Mouse (Mus musculus): Measurements from ENCODE around the gene Marcks. TPM values are rescaled to one million over a fixed set of nuclear protein-coding genes. Genes with fewer than 3 reads are reported as not detected.
"Not testable (repeated sequence)": the region's sequence is repeated elsewhere in the genome, so short reads cannot be mapped to it uniquely, and the experiment has no call there.

Marcks gene
- total RNA-seq, 2 experiments from 2014 or later = 117 to 142 TPM

- intact Hi-C loops (cut with DNase I); DNase-seq: not testable (repeated sequence)
Measured at GRCm38 (mm10) chr10:37084071-37084470, 54.6 kb downstream of the Marcks start.

Other genes with a start within 250 kb of the Marcks start
- 10 to 100 TPM; 75.4 to 87.3 TPM for gene Hdac2, start 164.4 kb downstream of the Marcks start, total RNA-seq (2021)